Mouse (Mus musculus) MEL (cell line): Measurements from ENCODE around the gene Akap5.

Source experiments
- CTCF ChIP-seq, 3 experiments: IDR thresholded peaks in 2 of 3; conservative IDR thresholded peaks in 1 of 3; 2 replicates each; pipeline ENCODE4 v1.5.1; 2011 to 2012; ENCODE audit warnings: low read length in 3 of 3, low read depth in 2 of 3, mild to moderate bottlenecking in 2 of 3, improper control_type of control experiment in 1 of 3, inconsistent platforms in 1 of 3, mixed read lengths in 1 of 3, moderate library complexity in 1 of 3; ENCODE audit not compliant: control insufficient read depth in 1 of 3, insufficient read depth in 1 of 3, poor library complexity in 1 of 3, severe bottlenecking in 1 of 3
- E2F4 ChIP-seq: IDR thresholded peaks from 2 replicates; pipeline ENCODE4 v1.6.1; 2011; ENCODE audit warnings: low read depth, low read length, improper control_type of control experiment, borderline replicate concordance
- EP300 ChIP-seq, 2 experiments: IDR thresholded peaks; 2 replicates each; pipeline ENCODE4 v1.6.1; 2011; ENCODE audit warnings: improper control_type of control experiment in 2 of 2, low read length in 2 of 2, low read depth in 1 of 2, mild to moderate bottlenecking in 1 of 2
- HCFC1 ChIP-seq: IDR thresholded peaks from 2 replicates; pipeline ENCODE4 v1.6.1; 2012; ENCODE audit warnings: low read depth, mild to moderate bottlenecking, inconsistent platforms, low read length, improper control_type of control experiment, moderate library complexity
- JUND ChIP-seq: IDR thresholded peaks from 2 replicates; pipeline ENCODE4 v1.6.1; 2011; ENCODE audit warnings: low read depth, mild to moderate bottlenecking, improper control_type of control experiment, low read length
- MXI1 ChIP-seq: IDR thresholded peaks from 2 replicates; pipeline ENCODE4 v1.6.1; 2011; ENCODE audit warnings: mild to moderate bottlenecking, low read depth, low read length, improper control_type of control experiment
- MYB ChIP-seq: IDR thresholded peaks from 2 replicates; pipeline ENCODE4 v1.6.1; 2011; ENCODE audit warnings: mild to moderate bottlenecking, low read depth, low read length, improper control_type of control experiment
- NELFE ChIP-seq: IDR thresholded peaks from 2 replicates; pipeline ENCODE4 v1.6.1; 2011; ENCODE audit warnings: low read depth, low read length, improper control_type of control experiment
- POLR2A ChIP-seq, 2 experiments: IDR thresholded peaks; 2 replicates each; pipeline ENCODE4 v1.6.1; 2011 to 2012; ENCODE audit warnings: low read length in 2 of 2, mild to moderate bottlenecking in 2 of 2, control low read depth in 1 of 2, improper control_type of control experiment in 1 of 2, low read depth in 1 of 2, moderate library complexity in 1 of 2; ENCODE audit not compliant: control insufficient read depth in 1 of 2, insufficient read depth in 1 of 2, poor library complexity in 1 of 2
- TAL1 ChIP-seq: IDR thresholded peaks from 2 replicates; pipeline ENCODE4 v1.6.1; 2012; ENCODE audit warnings: mild to moderate bottlenecking, inconsistent platforms, low read length, moderate library complexity, mixed read lengths
- TCF12 ChIP-seq: IDR thresholded peaks from 2 replicates; pipeline ENCODE4 v1.6.1; 2014; ENCODE audit warnings: low read depth, mild to moderate bottlenecking, inconsistent platforms, low read length, improper control_type of control experiment, moderate library complexity
- ZC3H11A ChIP-seq: IDR thresholded peaks from 2 replicates; pipeline ENCODE4 v1.6.1; 2012; ENCODE audit warnings: low read depth, mild to moderate bottlenecking, inconsistent platforms, low read length, improper control_type of control experiment
- ZNF384 ChIP-seq: IDR thresholded peaks from 2 replicates; pipeline ENCODE4 v1.6.1; 2012; ENCODE audit warnings: low read depth, mild to moderate bottlenecking, inconsistent platforms, low read length, improper control_type of control experiment

- TF ChIP-seq TAL1 (no peak), POLR2A (IDR thresholded peaks at IDR 0.05; ENCODE audit: control insufficient read depth in 1 of 2, insufficient read depth in 1 of 2, low read depth in 1 of 2, low read length in 2 of 2, poor library complexity in 1 of 2) (no peak), EP300 (IDR thresholded peaks at IDR 0.05; ENCODE audit: low read depth in 1 of 2, low read length in 2 of 2) (no peak), MXI1 (no peak), ZNF384 (no peak), E2F4 (no peak), CTCF (IDR thresholded peaks at IDR 0.05 in 2 of 3, conservative IDR thresholded peaks at IDR 0.05 in 1 of 3; ENCODE audit: control insufficient read depth in 1 of 3, insufficient read depth in 1 of 3, low read depth in 2 of 3, low read length in 3 of 3, poor library complexity in 1 of 3, severe bottlenecking in 1 of 3) (peak in 2 of 3 experiments; percentile 30 to 47; a peak in 2 of 6 replicates), TCF12 (no peak), HCFC1 (no peak), ZC3H11A (peak; percentile 50; the same call in 1 of the 2 replicates), JUND (no peak), NELFE (no peak), MYB (no peak)
Measured at GRCm38 (mm10) chr12:76345759-76346455, 21.2 kb downstream of the Akap5 start.
